Mouse (Mus musculus) activated CD4-positive, CD25-positive, alpha-beta regulatory T cell, adult 4 months (primary cell): ENCODE results near the gene Cdk14. TPM values are rescaled to one million over a fixed set of nuclear protein-coding genes. Genes with fewer than 3 reads are reported as not detected.

Experiments used
- ATAC-seq: one replicate; pipeline ENCODE4 v1.8.0; 2017
- polyA plus RNA-seq, 2 experiments: library from polyadenylated mRNA; unstranded; fragments of 100-300 nt; shearing (Covaris generic); gene quantifications; one replicate each; pipeline ENCODE4 v1.2.1; 2017

Cdk14 gene
- polyA plus RNA-seq, 2 experiments from 2014 or later, result 0.60 TPM; not detected in 1

DNA sequence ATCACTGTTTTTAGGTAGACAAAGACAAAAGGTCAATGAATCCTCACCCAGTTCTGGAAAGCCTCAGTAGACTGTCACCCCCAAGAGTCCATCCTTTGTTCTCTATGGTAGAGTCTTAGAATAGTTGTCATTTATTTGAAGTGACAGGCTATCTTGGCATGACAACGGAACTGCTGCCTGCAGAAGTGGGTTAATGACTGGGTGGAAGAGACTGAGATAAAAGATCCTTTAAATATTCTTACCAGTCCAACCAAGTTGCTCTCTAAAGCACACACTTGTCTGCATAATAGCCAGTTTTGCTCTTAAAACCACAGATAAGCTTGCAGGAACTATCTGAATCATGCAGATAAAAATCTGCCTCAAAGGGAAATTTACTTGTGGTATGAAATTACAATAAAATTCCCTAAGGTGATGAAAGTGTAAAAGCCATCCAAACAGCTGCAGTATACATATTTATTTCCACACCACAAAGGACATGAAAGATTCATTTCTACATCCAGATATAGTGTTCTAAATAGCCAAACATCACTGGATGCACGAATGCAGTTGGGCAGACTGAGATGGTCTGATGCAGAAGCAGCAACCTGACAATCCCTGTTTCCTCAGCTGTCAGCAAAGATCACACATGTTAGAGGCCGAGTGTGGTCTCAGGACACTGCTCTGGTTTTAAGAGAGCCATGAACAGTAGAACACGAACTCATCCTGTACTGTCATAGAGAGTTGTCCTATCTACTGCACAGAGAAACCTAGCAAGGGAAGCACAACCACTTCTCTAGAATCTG is 363.8 kb downstream of the Cdk14 start:
- ATAC-seq, result no peak

DNA sequence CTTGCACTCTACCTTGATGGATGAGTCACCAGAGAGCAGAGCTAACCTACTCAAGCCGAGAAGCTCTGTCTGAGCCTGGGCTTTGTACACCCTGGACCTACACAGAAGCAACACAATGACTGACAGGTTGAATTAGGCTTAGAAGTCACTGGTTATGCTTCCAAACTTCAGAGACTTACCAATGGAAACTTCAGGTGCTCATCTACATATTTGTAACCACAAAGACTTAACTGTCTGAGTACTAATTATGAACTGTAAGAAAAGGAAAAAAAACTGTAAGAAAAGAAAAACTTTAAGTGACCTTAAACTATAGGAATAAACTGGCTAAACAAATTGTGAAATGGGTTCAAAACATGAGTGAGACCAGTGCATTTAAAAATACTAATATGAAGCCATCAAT is 364.6 kb downstream of the Cdk14 start:
- ATAC-seq, result no peak

DNA sequence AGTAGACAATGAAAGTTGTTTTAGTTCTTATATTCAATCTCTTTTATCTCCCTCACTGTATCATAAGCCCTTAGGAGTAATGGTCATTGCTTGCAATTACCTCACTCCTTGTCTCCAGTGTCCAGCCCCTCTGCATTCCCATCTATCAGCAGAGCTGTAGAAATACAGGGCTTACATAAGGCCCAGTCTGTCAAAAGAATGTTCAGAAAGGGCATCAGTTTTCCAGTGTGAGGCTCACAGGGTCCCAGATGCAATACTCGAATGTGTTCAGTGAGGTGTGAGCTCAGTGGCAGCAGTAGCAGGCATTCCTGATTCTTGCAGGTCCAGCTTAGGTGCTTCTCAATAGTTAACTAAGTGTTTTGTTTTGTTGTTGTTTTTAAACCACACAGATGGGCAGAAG is 365.8 kb downstream of the Cdk14 start:
- no peak for ATAC-seq

DNA sequence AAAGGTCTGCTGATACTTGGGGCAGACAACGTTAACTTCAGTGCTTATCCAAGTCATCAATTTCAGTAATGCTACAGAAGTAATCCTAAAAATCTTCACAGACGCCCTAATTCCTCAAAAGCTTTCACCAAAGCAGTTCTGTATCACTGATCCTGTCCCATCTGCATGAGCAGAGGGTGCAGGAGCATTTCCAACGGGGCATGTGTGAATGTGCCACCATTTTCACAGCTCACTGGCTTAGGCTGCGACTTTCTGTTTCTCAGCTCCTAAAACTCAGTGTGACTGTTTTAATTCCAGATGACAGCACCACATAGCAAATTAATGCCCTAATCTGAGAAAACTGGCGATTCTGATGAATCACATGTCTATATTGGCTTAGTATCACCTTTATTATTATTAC is 375.8 kb downstream of the Cdk14 start:
- no peak for ATAC-seq

DNA sequence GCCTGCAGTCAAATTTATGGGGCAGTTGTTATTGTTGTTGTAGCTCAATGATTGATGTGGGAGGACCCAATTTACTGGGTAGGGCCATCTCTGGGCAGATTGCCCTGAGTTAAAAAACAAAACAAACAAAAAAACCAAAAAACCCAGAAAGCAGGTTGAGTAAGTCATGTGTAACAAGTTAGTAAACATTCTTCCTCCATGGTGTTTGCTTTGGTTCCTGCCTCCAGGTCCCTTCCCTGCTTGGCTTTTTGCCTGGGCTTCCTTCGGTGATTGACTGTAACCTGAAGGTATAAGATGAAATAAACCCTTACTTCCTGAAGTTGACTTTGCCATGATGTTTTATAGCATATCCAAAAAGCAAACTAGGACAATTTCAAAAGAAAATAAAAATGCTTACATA is 377.4 kb downstream of the Cdk14 start:
- no peak for ATAC-seq

DNA sequence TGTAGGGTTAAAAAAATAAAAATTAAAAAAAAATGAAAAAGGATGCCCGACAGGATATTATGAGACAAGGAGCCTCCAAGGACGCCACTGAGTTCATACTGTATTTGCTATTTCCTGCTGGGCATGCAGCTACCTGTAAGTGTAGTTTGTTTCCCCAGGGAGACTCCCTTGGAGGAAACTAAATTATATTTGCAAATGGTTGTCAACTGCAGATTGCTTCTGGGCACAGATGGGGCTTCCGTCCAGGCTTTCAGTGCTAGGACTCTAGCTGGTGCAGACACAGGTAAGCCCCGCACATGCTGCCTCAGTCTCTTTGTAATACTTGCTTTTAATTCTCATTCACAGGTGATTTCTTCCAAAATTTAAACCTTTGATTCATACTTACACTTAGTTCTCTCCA is 378.6 kb downstream of the Cdk14 start:
- no peak for ATAC-seq

DNA sequence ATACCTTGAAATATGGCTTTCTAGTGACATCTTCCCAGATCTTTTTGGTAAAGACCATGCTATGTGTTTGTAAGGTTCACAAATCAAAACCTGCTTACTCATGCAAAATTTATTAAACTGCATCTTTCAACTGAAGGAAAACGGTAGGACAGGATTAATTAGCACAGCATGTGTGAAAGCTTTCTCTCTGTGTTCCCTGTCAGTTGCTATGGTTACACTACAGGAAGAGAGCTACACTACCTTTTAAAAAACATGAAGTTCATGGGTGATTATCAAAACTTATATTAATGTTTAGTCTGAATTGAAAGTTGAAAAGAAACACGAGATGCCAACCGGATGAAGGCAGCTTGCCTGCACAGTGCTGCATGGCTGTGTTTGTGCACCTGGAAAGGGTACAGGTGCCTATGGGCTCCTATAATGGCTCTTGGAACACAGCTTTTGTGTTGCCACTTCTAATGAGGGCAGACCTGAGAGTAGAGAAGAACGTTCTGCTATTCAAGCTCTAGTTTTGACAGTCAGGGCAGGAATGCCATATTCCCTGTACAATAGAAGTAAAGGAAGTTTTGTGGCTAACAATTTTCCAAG is 380.3 kb downstream of the Cdk14 start:
- ATAC-seq, result no peak

DNA sequence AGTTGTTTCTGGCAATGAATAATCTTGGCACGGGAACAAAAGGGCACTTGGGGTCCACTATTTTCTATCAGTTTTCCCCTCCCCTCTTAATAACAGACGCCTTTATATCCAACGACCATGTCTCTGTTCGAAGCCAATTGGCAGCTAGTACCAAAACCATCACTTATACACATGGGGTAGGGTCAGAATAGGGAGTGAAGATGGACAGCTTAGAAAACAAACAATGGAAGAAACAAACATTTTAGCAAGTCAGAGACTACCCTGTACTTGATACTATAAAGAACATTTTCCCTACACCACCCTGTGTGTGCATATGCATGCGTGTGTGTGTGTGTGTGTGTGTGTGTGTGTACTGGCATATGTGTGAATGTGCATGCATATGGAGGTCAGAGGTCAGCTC is 386.7 kb downstream of the Cdk14 start:
- ATAC-seq, result no peak

DNA sequence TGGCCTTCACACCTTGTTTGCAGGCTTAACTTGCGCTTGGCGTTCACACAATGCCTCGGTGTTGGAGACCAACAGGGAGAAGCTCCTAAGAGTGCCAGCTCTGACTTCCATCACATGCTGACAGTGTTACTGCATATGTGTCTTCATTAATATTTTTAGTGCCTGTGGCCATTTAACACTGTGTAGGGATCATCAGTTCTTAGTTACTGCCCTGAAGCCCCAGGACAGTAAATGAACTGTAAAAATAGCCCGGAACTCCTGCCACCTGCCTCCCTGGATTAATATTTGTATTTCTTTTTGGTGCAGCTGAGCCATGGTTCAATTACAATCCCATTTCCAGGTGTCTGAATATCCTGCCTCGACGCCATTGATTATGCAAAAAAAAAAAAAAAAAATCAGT is 387.3 kb downstream of the Cdk14 start:
- ATAC-seq, result no peak

DNA sequence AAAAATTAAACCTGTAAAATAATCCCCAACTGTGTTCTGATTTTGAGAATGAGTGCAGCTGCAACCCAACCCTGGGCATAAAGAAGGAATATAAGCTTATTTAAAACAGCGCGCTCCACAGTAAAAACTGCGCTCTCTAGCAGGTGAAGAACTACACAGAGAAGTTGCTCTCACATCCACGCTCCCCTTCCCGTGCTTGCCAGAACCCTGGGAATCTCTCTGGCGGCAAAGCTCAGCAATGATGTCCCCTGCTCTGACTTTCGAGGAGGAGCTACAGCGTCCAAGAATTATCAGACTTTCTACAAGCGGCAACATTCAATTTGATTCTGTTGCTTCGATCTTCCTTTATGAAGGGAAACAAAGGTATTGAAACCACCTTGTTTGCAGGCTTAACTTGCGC is 387.7 kb downstream of the Cdk14 start:
- ATAC-seq, result no peak

DNA sequence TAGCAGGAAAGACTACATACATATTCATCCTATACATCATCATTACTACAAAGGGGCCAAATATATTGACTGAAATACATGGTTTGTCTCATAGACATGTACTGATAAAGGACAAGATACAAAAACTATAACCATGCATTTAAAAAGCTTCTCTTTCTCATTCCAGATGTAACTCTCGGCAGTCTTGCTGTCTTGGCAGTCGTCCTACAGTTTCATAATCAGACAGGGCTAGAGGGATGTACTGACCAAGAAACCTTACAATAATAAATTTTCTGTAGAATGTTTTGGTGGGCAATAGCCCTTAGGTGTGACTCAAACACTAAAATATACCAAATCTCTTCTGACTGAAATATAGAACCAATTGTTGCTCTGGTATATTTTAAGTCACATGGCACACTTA is 389.7 kb downstream of the Cdk14 start:
- no peak for ATAC-seq

DNA sequence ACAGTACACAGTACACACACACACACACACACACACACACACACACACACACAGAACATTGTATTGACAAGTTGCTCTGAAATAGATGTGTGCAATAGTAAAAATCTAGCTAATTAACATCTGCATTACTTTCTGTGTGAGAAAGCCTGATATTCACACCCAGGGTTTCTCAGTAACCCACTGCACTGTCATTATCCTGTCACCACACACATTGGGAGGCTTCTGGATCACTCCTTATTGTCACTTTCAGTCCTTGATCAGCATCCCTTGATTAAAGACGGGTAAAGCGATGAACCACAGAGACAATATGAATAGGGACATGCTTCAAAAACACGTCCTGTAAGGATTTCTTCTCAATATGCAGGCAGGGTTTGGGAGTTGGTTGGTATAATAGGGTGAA is 401.2 kb downstream of the Cdk14 start:
- no peak for ATAC-seq

DNA sequence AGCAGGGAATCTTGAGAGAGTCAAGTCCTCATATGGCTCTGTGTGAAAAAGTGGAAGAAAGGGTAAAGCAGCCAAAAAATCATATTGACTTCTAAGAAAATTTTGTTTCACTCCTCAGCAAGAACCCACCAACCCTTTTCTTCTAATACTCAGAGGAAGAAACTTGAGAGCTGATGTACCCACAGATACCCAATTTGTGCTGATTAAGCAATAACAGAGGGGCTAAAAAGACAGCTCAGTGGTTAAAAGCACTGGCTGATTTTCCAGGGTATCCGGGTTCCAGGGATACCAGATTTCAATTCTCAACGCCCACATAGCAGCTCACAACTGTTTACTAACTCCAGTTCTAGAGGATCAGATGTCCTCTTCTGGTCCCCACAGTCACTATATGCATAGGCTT is 401.9 kb downstream of the Cdk14 start:
- no peak for ATAC-seq

DNA sequence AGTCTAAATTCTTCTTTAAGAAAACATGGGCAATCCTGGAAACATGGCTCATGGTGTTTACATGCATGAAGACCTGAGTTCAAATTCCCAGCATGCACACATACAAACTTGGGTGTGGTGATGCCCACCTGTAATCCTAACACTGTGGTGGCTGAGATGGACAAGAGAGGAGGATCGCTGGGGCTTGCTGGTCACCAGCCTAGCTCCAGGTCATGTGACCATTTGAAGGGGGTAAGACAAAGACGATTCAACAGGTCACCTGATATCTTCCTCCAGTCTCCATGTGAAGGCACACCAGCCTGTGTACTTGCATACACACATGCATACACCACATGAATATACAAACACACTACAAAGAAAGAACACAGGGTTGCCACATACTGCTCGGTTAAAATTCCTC is 406.3 kb downstream of the Cdk14 start:
- no peak for ATAC-seq

DNA sequence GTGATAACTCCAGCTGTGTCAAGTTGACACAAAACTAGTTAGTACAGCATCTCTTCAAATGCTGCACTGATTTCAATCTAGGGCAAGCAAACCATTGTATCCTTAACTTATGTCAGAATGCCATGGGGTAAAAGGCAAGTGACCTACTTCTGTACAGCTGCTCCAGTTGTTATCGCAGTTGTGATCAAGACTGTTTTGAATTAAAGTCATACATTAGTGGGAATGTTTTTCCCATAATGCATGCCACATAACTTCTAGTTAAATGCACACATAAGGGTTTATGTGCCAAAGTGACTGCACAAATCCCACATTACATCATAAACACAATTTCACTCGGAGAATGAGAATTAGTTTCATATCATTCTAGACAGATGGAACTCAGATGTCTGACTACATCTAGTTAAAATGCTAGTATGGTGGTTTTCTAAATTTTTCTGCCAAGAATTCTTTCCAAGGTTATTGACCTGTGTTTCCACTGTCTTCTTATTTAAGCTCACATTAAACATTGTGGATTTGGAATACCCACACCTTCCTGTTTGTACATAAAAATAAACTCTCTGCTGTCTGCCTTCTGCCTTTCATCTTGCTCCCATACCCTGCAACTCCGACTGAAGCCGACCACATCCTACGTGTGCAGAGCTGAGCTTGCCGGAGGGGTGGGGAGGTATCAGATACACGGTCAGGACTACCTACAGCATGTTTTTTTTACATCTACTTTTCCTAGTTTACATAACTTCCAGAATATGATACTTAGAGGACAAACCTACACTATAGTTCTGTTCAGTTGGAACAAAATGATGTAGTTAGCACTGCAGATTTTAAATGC is 407.4 kb downstream of the Cdk14 start:
- no peak for ATAC-seq

DNA sequence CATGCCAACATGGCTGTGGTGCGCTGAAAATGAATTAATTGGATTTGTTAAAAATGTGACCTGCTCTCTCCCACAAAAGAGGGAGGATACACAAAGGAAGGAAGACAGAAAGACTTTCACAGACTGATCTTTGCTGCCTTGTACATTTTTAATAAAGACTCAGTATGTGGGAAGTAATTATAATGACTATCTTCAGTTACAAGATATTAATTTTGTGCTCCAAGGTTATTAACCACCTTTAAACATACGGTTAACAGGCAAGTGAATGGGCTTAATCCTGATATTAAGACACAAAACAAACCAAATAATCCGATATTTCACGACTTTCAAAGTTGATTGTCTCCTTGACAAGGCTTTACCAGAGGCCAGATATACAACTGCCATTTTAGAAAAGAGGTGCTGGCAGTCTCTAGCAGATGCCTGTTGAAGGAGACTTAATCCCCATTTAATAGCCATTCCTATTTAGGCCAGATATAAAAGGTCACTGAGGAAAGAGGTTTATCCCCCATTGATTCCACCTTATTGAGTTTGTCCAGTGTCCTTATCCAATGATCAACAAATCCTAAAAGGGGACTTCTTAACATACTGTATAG is 411.9 kb downstream of the Cdk14 start:
- ATAC-seq, result no peak

DNA sequence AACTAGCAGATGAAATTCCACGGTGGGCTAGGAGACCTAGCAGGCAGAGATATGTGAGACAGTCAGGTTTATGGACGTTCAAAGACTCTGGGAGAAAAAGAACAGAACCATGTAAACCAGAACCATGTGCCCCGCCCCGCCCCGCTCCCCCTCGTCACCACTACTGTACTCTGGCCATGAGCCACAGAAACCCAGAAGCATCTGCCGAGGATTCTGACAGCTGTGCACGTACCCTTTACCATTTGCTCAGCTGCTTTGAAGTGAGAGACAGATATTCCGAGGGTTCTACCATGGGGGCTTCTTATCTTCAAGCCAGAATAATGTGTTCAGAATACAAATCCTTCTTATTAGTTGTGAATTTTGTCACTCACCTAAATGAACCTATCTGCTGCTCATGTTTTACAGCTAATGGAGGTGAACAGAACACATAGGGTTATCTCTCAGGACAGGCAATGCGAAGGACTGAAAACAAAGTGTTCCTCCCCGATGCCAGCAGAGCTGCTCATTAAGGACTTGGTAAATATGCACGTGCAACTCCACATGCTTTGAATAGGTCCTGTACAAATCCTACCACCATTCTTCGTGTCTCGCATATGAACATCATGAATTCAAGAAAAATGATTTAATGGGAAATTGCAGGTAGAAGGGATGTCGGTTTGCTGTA is 412.5 kb downstream of the Cdk14 start:
- no peak for ATAC-seq

DNA sequence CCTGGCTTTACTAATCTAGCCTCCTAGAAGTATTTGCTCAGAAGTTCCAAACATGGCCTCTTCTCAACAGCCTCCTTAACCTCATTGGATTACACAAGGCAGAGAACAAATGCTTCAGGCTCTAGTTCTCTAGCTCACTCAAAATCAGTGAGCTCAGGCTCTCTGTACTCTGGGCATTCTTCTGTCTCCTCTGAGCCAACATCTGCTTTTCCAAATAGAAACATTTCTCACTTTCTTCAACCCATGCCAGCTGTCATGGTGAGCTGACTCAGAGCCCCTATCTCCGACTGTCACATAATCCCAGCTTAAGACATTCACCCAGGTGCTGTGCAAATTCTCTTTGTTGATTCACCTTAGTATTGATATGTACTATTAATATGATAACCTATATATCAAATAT is 414.5 kb downstream of the Cdk14 start:
- no peak for ATAC-seq

DNA sequence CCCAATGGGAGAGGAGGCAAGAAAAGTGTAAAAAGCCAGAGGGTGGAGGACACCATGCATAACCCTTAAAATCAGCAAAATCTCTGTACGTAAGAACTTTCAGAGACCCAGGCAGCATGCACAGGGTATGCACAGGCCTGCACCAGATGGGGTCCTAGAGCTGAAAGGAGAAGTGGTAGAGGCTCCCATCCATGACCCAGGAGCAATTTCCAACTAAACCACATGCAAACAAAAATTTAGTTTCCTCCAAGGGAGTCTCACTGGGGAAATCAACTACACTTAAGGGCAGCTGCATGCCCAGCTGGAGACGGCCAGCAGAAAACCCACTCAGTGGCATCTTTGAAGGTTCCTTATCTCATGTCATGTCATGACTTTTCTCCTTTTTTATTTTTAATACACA is 415.4 kb downstream of the Cdk14 start:
- ATAC-seq, result no peak

DNA sequence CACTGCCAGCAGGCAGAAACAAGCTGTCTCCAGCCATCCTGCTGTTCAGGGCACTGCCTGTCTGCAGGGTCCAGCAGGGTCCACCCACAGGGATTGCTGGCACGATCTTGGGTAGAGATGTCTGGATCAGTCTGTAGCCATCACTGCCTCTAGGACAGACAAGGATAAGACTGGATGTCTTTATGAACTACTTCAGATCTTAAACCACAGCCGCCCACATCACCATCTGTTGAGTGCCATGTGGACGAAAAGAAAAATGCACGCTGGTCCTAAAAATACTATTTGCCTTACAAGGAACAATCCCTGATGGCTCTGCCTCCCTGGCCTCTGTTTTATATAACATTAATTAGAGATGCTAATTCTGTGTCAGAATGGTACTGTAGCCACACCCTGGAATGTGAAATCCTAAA is 426.9 kb downstream of the Cdk14 start:
- ATAC-seq, result no peak

DNA sequence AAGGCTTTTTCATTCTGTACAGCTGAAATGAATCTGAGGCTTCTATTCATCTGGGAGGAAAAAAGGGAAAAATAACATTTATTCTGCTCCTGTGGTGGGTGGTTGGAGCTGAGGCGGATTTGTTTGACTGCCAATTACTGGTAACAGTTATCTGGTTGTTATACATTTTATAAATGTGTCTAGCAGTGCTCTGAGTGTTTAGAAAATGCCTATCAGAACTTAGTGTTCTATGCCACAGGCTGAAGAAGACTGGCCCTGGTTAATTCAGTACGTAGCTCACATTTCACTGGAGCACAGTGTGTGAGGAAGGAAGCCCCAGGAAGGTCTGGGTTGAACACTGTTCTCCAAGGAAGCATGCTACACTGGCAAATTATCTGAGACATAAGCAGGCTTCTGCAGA is 429.1 kb downstream of the Cdk14 start:
- no peak for ATAC-seq

DNA sequence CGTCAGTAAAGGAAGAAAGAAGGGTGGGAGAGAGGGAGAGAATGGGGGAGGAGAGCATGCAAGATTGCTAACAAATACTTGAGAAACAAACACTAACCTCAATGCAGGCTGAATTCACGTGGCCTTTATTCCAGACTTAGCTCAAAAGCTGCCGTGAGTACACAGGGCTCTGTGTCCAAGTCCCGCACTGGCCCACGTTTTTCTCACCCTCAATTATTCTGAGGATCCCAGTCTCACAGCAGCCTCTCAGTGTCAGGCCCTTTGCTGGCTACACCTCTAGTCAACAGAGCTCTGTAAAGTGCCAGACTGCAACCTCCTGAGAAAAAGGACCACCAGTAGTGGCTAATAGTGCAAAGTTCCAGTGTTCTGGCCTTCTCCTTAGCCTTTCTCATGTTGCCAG is 429.9 kb downstream of the Cdk14 start:
- ATAC-seq, result no peak

DNA sequence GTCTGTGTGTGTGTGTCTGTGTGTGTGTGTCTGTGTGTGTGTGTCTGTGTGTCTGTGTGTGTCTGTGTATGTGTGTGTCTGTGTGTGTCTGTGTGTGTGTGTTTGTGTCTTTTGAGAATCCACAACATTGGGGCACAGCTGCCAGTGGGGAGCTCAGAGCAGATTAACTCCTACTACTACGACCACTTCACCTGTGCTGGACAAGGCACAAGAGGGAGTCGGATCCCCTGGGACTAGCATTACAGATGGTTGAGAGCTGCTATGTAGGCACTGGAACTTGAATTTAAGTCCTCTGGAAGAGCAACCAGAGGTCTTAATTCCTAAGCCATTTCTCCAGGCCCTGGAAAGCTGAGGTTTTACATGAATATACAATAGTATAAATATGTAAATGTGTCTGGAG is 433.9 kb downstream of the Cdk14 start:
- no peak for ATAC-seq
